Mouse (Mus musculus) embryo, embryonic 9.5 days (tissue): ENCODE results near the gene Cacna2d4.
A peak's percentile ranks its signal among the peaks of the same experiment; 100 is the strongest.

ENCODE experiments used
- DNase-seq: peaks from one replicate; pipeline ENCODE4 v3.0.0-alpha.2; 2017; ENCODE audit errors: extremely low spot score

Gene Cacna2d4

GRCm38 (mm10) chr6:119310176-119310575, 73.8 kb downstream of the Cacna2d4 start:
- DNase-seq: no peak

GRCm38 (mm10) chr6:119312381-119312780, 76.1 kb downstream of the Cacna2d4 start:
- DNase-seq: no peak

GRCm38 (mm10) chr6:119313096-119313495, 76.8 kb downstream of the Cacna2d4 start:
- DNase-seq: no peak

- no peak for DNase-seq
Observed at GRCm38 (mm10) chr6:119313588-119314375, 77.5 kb downstream of the Cacna2d4 start.

GRCm38 (mm10) chr6:119314751-119315476, 78.6 kb downstream of the Cacna2d4 start:
- DNase-seq: no peak

GRCm38 (mm10) chr6:119318732-119319131, 82.4 kb downstream of the Cacna2d4 start:
- no peak for DNase-seq

- no peak for DNase-seq
Observed at GRCm38 (mm10) chr6:119319358-119319757, 83.0 kb downstream of the Cacna2d4 start.

- DNase-seq: peak; percentile 56
Observed at GRCm38 (mm10) chr6:119320481-119320880, 84.2 kb downstream of the Cacna2d4 start.

GRCm38 (mm10) chr6:119321752-119322151, 85.4 kb downstream of the Cacna2d4 start:
- DNase-seq: no peak

- no peak for DNase-seq
Observed at GRCm38 (mm10) chr6:119324776-119325175, 88.5 kb downstream of the Cacna2d4 start.

- DNase-seq: no peak
Observed at GRCm38 (mm10) chr6:119325978-119326377, 89.7 kb downstream of the Cacna2d4 start.

GRCm38 (mm10) chr6:119326541-119326940, 90.2 kb downstream of the Cacna2d4 start:
- no peak for DNase-seq

- DNase-seq: no peak
Observed at GRCm38 (mm10) chr6:119328521-119329115, 92.3 kb downstream of the Cacna2d4 start.

GRCm38 (mm10) chr6:119329215-119329714, 92.9 kb downstream of the Cacna2d4 start:
- peak; percentile 32 for DNase-seq

- no peak for DNase-seq
Observed at GRCm38 (mm10) chr6:119329936-119330335, 93.6 kb downstream of the Cacna2d4 start.

GRCm38 (mm10) chr6:119330506-119330905, 94.2 kb downstream of the Cacna2d4 start, which contains the start of gene Lrtm2:
Gene Lrtm2, minus strand, starts transcription at chr6:119330766.
- peak; percentile 24 for DNase-seq

- no peak for DNase-seq
Observed at GRCm38 (mm10) chr6:119332111-119332510, 95.8 kb downstream of the Cacna2d4 start.

GRCm38 (mm10) chr6:119333202-119333601, 96.9 kb downstream of the Cacna2d4 start:
- peak; percentile 41 for DNase-seq

GRCm38 (mm10) chr6:119333831-119334230, 97.5 kb downstream of the Cacna2d4 start:
- no peak for DNase-seq

GRCm38 (mm10) chr6:119336124-119336523, 99.8 kb downstream of the Cacna2d4 start:
- no peak for DNase-seq

GRCm38 (mm10) chr6:119337287-119337686, 101.0 kb downstream of the Cacna2d4 start:
- no peak for DNase-seq
